Mouse (Mus musculus) urinary bladder, postnatal 4 days (tissue): ENCODE measurements around the gene Neurl4.
A peak's percentile ranks its signal among the peaks of the same experiment; 100 is the strongest.
"Not testable (repeated sequence)": the region's sequence is repeated elsewhere in the genome, so short reads cannot be mapped to it uniquely, and the experiment has no call there.

Experiments used
- DNase-seq, 2 experiments: peaks; one replicate each; pipeline ENCODE4 v3.0.0; 2021 to 2022; ENCODE audit warnings: low spot score in 2 of 2

The Neurl4 gene

DNA sequence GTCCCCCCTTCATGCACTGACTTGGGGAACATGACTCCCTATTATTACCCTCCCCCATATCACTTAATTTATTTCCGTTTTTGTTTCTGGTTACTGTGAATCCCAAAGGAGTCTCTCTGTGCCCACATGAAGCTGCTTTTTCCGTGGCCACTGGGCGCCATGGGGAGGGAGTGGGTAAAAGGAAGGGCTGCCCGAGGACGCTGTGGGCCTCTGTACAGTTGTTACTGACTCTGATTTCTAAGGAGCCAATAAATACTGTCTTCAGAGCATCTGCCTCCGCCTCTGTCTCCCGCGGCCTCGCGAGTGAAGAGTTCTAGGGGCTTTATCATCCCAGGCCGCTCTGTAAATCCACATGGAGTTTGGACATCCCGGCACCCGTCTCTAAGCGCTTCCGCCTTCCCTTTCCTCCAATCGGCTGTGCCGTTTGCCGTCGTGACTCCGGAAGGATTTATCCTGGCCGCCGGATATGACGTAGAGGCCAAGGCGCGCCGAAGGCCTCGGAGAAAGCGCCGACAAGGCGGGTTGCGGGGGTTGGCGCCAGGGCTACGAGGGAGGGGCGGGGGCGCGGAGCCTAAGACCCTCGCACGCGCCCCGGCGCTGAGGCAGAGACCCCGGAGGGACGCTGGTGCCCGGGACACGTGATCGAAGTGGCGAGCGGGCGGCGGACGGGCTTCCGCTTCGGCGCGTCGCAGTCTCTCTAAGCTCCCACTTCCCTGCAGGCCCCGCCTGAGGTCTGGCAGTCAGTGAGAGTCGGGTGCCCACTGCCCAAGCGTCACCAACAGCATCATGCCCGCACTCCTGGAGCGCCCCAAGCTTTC is 12.9 kb downstream of the Neurl4 start, which contains the start of gene Gps2:
Gene Gps2 (plus strand): TSS at position 335 of the 818 bp plus-strand sequence.
- peak; percentile 88 to 92 for DNase-seq

DNA sequence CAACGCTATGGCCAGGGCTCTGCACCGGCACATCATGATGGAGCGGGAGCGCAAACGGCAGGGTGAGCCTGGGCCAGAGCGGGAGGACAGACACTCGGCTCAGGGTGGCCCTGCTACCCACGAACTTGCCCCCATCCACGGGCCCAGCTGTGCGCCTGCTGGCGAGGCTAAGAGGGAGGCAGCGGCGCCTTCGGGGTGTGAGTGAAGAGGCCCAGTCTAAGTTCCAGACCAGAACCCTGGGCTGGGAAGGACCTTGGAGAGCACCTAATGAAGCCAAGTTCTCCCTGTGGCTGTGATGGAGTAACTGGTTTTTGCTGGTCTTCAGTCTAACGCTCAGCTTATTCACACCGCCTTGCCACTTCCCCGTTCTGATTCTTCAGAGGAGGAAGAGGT is 13.5 kb downstream of the Neurl4 start:
- DNase-seq: no peak

- no peak for DNase-seq
Observed at GRCm38 (mm10) chr11:69914917-69915430, 14.1 kb downstream of the Neurl4 start.

DNA sequence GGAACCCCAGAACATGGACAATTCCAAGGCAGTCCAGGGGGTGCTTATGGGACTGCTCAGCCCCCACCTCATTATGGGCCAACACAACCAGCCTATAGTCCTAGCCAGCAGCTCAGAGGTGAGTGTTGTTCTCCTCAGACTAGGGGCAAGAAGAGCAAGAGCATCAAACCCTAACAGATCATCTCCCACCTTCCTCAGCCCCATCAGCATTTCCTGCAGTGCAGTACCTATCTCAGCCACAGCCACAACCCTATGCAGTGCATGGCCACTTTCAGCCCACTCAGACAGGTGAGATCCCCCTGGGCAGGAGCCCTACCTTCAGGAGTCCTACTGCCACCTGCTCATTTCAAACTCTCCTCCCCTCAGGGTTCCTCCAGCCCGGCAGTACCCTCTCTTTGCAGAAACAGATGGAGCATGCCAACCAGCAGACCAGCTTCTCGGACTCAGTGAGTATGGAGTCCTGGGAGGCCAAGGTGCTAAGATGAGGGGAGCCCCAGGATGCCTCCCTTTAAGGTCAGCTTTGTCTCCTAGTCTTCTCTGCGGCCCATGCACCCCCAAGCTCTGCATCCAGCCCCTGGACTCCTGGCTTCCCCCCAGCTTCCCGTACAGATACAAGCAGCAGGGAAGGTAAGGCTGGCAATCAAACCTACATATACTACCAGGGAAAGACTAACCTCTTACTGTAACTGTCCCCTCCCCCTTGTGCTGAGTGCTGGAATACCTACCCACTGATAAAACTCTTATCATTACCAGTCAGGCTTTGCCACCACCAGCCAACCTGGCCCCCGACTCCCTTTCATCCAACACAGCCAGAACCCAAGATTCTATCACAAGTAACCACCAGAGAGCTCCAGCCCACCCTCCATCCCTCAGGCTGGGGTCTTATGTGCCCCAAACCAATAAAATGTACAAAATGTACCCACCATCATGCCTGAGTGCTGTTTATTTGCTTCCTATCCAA is 15.1 kb downstream of the Neurl4 start:
- DNase-seq: no peak

DNA sequence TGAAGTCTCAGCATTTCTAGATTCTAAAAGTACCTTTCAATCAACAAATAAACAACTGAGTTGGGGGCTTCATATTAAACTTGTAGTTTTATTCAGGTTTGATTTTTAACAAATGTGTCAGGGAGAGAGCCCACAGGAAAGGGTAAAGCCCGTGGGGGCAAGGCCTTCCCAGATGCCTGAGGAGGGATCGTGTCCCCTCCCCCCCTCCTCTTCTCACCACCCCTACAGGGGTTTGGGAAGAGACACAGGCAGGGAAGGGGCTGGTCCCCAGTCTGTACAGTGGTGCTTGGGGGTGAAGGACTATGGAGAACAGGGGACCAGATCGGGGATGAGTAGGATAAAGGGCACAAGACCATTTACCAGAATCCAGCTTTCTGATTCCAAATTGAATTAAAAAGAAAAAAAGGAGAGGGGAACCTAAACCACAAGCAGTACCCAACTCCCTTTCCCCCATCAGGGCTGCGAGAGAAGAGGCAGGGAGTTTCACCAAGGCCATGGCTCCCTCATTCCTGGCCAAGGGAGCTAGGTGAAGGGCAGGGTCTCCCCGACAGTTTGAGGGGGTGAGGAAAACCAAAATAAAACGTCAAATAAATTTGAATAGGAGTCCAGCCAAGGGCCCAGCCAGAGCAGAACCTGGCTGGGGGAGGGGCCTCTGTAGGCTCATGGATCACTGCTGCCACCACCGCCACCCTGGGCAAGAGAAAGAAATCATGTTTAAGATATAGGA is 15.9 kb downstream of the Neurl4 start:
- not testable (repeated sequence) for DNase-seq

DNA sequence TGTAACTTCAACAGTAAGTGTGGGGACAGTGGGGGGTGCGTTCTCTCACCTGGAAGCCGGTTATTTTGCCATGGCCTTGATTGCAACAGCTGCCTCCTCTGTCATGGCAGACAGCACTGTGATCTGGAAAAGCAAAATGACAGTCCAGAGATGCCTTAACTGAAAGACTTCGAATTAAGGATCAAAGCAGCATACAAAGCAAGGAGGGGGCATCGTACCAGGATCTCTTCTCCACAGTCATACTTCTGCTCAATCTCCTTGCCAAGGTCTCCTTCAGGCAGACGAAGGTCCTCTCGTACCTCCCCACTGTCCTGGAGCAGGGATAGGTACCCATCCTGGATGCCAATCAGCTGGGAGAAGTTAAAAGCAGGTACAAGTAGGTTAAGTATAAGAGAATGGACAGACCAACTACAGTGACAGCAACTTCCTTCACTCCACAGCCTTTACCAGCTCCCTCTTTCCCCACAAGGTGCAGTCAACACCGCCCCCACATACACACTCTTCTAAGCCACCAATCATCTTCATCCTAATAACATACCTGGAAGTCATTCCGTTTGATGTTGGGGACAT is 16.6 kb downstream of the Neurl4 start:
- no peak for DNase-seq

DNA sequence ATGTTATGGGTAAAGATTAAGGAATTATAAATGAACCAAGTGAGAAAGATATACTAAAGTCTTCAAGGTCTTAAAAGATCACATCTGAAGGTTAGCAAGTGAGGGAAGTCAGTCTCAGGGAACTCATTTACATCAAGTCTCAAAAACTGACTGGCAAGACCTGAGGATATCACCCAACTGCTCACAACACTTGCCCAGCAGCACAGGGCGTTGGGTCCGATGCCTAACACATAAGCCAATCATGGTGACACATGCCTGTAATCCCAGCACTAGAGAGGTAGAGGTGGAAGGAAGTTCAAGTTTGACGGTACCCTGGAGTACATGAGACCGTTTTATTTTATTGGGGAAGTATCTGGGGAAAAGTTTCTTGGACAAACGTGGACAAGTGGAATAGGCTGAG is 17.2 kb downstream of the Neurl4 start:
- DNase-seq: no peak

DNA sequence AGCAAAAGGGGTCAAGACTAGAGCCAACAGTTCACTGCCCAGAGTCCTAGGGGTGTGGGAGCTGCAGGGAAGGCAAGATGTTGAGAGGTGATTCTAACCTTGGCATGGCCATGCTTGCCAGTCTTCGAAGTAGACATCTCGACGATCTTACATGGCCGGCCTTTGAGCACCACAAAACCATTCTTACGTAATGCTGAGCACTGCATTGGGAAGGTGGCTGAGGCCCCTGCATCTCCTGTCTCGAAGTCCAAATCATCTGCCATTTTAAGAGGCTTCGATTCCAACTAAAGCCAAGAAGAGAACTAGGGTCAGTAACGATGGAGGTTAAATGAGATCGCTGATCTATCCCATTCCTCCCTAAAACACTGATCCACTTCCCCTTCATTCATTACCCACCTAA is 18.2 kb downstream of the Neurl4 start:
- DNase-seq: no peak

GRCm38 (mm10) chr11:69919661-69920265 is 18.9 kb downstream of the Neurl4 start:
- peak; percentile 58 to 78 for DNase-seq

GRCm38 (mm10) chr11:69920266-69921031 is 19.6 kb downstream of the Neurl4 start:
- no peak for DNase-seq

GRCm38 (mm10) chr11:69921114-69922011 is 20.5 kb downstream of the Neurl4 start, which contains the start of gene Eif5a:
TSS of gene Eif5a (minus strand) at chr11:69921958.
- peak; percentile 100 for DNase-seq

DNA sequence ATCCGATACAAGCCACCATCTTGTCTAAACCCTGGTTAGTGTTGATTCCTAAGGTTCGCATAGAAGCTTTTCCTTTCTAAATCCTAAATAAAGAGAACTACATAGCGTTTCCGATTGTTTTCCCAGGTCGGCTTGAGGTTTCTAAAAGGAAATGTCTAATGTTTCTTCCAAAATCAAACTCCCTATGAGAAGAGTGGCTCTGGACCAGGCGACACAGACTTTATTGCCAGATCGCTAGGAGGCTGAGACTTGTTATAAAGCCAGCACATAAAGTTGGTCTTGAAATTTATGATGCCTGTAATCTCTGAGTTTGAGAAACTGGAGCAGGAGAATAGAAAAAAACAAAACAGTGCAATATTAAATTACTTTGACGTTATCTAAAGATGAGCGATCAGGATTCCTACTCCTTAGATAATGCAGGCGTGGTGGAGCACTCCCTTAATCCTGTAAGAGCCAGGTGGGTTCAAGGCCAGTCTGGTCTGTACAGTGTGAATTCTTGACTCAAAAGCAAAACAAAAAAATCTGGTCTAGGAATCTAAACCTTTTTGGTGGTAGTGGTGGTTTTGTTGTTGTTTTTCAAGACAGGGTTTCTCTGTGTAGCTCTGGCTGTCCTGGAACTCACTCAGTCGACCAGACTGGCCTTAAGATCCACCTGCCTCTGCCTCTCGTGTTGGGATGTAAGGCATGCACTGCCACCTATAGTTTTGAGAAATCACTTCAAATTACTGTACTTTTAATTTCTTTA is 21.3 kb downstream of the Neurl4 start:
- DNase-seq: no peak

- DNase-seq: no peak
Observed at GRCm38 (mm10) chr11:69922796-69923195, 21.9 kb downstream of the Neurl4 start.

DNA sequence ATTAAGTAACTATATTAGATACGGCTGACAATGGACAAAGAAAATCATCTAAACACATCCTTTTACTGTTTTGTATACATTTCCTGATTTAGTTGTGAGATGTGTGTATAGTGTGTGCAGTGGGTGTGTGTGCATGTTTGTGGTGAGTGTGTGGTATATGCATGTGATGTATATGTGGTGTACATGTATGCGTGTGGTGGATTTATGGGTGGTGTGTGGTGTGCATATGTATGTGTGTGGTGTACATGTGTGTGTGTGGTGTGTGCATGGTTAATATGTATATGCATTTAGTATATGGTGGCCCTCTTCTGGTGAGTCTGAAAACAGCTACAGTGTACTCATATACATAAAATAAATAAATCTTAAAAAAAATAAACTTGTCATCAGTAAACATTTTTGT is 26.6 kb downstream of the Neurl4 start:
- DNase-seq: no peak

GRCm38 (mm10) chr11:69929712-69930111 is 28.8 kb downstream of the Neurl4 start:
- DNase-seq: no peak

- DNase-seq: not testable (repeated sequence)
Observed at GRCm38 (mm10) chr11:69930176-69930575, 29.3 kb downstream of the Neurl4 start.

GRCm38 (mm10) chr11:69930967-69931537 is 30.2 kb downstream of the Neurl4 start:
- no peak for DNase-seq

GRCm38 (mm10) chr11:69931769-69932168 is 30.9 kb downstream of the Neurl4 start:
- DNase-seq: no peak
